Mouse (Mus musculus): ENCODE results near the gene Gm47985. TPM values are rescaled to one million over a fixed set of nuclear protein-coding genes. Genes with fewer than 3 reads are reported as not detected.

The Gm47985 gene
- not detected for polyA plus RNA-seq (2017; shearing (Covaris generic))

DNA sequence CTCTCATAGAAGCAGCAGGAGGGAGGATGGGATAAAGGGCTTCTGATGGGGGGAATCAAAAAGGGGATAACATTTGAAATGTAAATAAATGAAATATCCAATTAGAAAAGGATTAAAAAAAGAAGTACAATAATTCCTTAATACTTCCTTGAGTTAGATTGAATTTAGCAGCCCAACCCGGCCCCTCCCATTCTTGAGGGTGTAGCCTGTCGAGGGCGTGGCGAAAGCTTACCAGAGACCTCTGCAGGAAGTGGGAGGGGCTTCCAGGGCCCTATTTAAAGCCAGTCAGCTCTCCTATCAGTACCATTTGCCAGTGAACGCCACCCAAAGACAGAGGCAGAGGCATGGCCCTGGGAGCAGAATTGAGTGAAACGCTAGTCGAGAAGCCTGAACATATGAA lies at the start of gene Gm47985:
Gene Gm47985, plus strand, starts transcription at position 272 of the 400 bp plus-strand sequence.

DNA sequence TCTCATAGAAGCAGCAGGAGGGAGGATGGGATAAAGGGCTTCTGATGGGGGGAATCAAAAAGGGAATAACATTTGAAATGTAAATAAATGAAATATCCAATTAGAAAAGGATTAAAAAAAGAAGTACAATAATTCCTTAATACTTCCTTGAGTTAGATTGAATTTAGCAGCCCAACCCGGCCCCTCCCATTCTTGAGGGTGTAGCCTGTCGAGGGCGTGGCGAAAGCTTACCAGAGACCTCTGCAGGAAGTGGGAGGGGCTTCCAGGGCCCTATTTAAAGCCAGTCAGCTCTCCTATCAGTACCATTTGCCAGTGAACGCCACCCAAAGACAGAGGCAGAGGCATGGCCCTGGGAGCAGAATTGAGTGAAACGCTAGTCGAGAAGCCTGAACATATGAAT lies 9.7 kb downstream of the Gm47985 start, which contains the start of gene Gm8947:
Gene Gm8947, plus strand, starts transcription at position 302 of the 400 bp plus-strand sequence.

DNA sequence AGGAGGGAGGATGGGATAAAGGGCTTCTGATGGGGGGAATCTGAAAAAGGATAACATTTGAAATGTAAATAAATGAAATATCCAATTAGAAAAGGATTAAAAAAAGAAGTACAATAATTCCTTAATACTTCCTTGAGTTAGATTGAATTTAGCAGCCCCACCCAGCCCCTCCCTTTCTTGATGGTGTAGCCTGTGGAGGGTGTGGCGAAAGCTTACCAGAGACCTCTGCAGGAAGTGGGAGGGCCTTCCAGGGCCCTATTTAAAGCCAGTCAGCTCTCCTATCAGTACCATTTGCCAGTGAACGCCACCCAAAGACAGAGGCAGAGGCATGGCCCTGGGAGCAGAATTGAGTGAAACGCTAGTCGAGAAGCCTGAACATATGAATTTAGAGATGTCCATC lies 15.8 kb downstream of the Gm47985 start, which contains the start of gene Gm47995:
Gene Gm47995, plus strand, starts transcription at position 329 of the 400 bp plus-strand sequence.

DNA sequence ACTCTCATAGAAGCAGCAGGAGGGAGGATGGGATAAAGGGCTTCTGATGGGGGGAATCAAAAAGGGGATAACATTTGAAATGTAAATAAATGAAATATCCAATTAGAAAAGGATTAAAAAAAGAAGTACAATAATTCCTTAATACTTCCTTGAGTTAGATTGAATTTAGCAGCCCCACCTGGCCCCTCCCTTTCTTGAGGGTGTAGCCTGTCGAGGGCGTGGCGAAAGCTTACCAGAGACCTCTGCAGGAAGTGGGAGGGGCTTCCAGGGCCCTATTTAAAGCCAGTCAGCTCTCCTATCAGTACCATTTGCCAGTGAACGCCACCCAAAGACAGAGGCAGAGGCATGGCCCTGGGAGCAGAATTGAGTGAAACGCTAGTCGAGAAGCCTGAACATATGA lies 21.5 kb downstream of the Gm47985 start, which contains the start of gene 3110040M04Rik:
Gene 3110040M04Rik, plus strand, starts transcription at position 304 of the 400 bp plus-strand sequence.

DNA sequence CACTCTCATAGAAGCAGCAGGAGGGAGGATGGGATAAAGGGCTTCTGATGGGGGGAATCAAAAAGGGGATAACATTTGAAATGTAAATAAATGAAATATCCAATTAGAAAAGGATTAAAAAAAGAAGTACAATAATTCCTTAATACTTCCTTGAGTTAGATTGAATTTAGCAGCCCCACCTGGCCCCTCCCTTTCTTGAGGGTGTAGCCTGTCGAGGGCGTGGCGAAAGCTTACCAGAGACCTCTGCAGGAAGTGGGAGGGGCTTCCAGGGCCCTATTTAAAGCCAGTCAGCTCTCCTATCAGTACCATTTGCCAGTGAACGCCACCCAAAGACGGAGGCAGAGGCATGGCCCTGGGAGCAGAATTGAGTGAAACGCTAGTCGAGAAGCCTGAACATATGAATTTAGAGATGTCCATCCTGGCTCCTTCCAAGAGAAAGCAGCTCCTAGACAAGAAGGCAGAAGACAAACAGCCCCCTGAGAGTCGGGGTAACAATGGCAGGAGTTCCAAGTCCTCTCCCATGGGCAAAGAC lies 27.6 kb downstream of the Gm47985 start, which contains the start of gene Gm47996:
Gene Gm47996, plus strand, starts transcription at position 308 of the 532 bp plus-strand sequence.

Other genes starting within 250 kb of the Gm47985 start
- 0.14 TPM for gene Hmcn1, start 189.1 kb upstream of the Gm47985 start, polyA plus RNA-seq (2017; shearing (Covaris generic))
- gene Gm8947, start 9.8 kb downstream of the Gm47985 start, polyA plus RNA-seq (2017; shearing (Covaris generic)): not detected
- gene Gm47995, start 15.9 kb downstream of the Gm47985 start, polyA plus RNA-seq (2017; shearing (Covaris generic)): not detected
- gene 3110040M04Rik, start 21.6 kb downstream of the Gm47985 start, polyA plus RNA-seq (2017; shearing (Covaris generic)): not detected
- gene Gm47996, start 27.6 kb downstream of the Gm47985 start, polyA plus RNA-seq (2017; shearing (Covaris generic)): not detected
- 338 TPM for gene Ivns1abp, start 161.9 kb downstream of the Gm47985 start, polyA plus RNA-seq (2017; shearing (Covaris generic))
- 40.3 TPM for gene Swt1, start 245.9 kb downstream of the Gm47985 start, polyA plus RNA-seq (2017; shearing (Covaris generic))
- gene Trmt1l, start 246.0 kb downstream of the Gm47985 start, polyA plus RNA-seq (2017; shearing (Covaris generic)): 59.2 TPM

Data from naive thymus-derived CD4-positive, alpha-beta T cell, adult 5 months (primary cell).